Mouse (Mus musculus) bone marrow macrophage, adult 2 months (primary cell): ENCODE measurements around the gene Olfr1281. TPM values are rescaled to one million over a fixed set of nuclear protein-coding genes. Genes with fewer than 3 reads are reported as not detected.
"Not testable (repeated sequence)": the region's sequence is repeated elsewhere in the genome, so short reads cannot be mapped to it uniquely, and the experiment has no call there.

Experiments used
- H3K27ac ChIP-seq: 2 replicates; pipeline ENCODE4 v1.5.1; 2012; ENCODE audit warnings: low read depth, low read length; ENCODE audit not compliant: insufficient read depth
- H3K4me1 ChIP-seq: 2 replicates; pipeline ENCODE4 v1.6.1; 2012; ENCODE audit warnings: low read length; ENCODE audit not compliant: control insufficient read depth, insufficient read depth
- H3K4me3 ChIP-seq: 2 replicates; pipeline ENCODE4 v1.5.1; 2012; ENCODE audit warnings: mild to moderate bottlenecking, low read length, moderate library complexity; ENCODE audit not compliant: insufficient read depth
- CTCF ChIP-seq: IDR thresholded peaks from 2 replicates; pipeline ENCODE4 v1.5.1; 2012; ENCODE audit warnings: low read depth, mild to moderate bottlenecking, low read length, moderate library complexity
- POLR2A ChIP-seq: IDR thresholded peaks from 2 replicates; pipeline ENCODE4 v1.6.1; 2012; ENCODE audit warnings: mild to moderate bottlenecking, low read depth, low read length, borderline replicate concordance
- polyA plus RNA-seq: library from polyadenylated mRNA; stranded (reverse); fragments of >200 nt; gene quantifications from 2 replicates; pipeline ENCODE4 v1.2.4, GENCODE M21; 2012; ENCODE audit not compliant: missing spikeins, insufficient read depth, insufficient read length

The Olfr1281 gene
- 0.16 TPM in 1 of 2 replicates, not detected in the other for polyA plus RNA-seq

DNA sequence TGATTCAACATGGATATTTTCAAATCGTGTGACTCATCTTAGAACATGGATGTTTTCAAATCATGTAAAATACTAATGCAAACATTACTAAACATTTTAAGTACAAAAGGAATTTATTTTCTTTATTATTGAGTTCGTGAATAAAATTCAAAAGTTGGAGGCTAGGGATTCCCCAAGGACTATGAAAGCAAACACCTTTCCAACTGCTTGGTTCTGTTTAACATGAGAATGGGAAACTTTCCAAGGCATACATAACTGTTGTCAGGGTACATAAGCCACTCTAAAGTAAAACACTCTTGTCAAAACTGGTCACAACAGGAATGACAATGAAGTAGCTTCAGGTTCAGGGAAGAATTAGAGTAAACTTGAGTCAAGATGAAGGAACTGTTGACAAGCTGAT lies at the start of gene Olfr1281:
Gene Olfr1281, plus strand, starts transcription at position 301 of the 400 bp plus-strand sequence.
- H3K4me1 ChIP-seq: no peaks in the 10 kb centered on the region
- TF ChIP-seq CTCF (no peak), POLR2A (no peak)
- no peak within 1 kb of the TSS for H3K27ac ChIP-seq
- no peak within 1 kb of the TSS for H3K4me3 ChIP-seq

DNA sequence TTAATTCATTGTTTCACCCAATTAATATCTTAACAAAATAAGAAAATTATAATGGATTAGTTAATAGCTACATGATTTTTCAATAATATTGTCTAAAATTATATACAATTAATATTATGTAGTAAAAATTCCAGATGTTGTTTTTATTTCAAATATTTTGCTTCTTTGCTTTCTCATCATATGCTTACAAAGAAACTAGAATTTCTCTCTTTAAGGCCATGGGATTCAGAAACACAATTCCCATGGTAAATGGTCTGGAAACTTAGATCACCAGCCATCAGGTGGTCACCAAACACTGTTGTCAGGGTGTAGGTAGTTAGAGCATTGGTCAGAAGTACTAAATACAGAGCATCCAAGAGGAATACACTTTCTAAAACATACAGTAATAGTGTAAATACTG lies 36.5 kb upstream of the Olfr1281 start, which contains the start of gene Olfr1278:
Gene Olfr1278, plus strand, starts transcription at position 301 of the 400 bp plus-strand sequence.
- Histone ChIP-seq H3K4me1 (no peaks in the 10 kb centered on the region), H3K4me3 (no peak within 1 kb of the TSS), H3K27ac (no peak within 1 kb of the TSS)
- TF ChIP-seq CTCF (no peak), POLR2A (no peak)

DNA sequence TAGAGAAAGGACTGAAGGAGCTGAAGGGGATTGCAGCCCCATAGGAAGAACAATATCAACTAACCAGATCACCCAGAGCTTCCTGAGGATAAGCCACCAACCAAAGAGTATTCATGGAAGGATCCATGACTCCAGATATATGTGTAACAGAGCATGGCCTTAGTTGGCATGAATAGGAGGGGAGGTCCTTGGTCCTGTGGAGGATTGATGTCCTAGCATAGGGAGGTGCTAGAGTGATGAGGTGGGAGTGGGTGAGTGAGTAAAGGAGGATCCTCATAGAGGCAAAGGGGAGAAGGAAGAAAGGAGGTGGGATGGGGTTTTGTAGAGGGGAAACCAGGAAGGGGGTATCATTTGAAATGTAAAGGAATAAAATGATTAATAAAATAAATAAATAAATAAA lies 27.8 kb upstream of the Olfr1281 start:
- no peaks in the 10 kb centered on the region for H3K4me1 ChIP-seq
- TF ChIP-seq POLR2A (no peak), CTCF (no peak)
- no peak overlapping the region for H3K4me3 ChIP-seq
- H3K27ac ChIP-seq: no peak overlapping the region

DNA sequence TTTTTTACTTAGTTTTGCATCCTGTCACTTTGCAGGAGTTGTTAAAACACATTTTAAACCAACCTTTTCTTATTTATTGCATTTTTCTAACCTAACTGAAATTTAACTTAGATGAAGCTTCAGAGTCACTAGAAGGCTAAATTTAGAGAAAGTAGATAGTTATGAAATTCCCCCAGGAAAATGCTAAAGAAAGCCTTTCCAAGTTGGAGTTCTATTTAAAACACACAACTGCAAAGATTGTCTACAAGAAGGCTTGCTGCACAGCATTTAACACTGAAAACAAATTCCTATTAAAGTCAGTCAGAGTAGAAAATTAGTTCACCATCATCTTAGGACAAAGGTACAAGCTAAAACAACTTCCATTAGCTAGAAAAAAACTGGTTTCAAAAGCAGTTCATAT lies 25.9 kb upstream of the Olfr1281 start, which contains the start of gene Olfr1279:
Gene Olfr1279, plus strand, starts transcription at position 262 of the 400 bp plus-strand sequence.
- Histone ChIP-seq H3K4me3 (no peak within 1 kb of the TSS), H3K27ac (no peak within 1 kb of the TSS)
- no peak for TF ChIP-seq CTCF
- TF ChIP-seq POLR2A: no peak

DNA sequence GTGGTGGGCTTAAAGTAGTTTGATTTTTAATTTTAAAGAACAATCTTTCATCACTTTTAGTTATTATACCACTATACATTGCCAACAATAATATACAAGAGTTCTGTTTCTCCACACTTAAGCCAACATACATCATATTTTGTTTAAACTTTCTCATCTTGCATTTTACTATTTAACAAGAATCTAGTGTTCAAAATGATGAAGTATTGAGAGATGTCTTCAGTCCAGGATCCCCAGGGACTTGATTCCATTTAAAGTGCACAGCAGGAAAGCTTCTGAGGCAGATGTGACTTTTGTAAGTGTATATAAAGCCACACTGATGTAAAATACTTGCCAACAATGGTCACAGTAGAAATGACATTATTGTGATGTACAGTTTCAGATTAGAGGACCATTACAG lies 12.6 kb upstream of the Olfr1281 start, which contains the start of gene Olfr1280:
Gene Olfr1280, plus strand, starts transcription at position 301 of the 400 bp plus-strand sequence.
- TF ChIP-seq CTCF: no peak
- no peak for TF ChIP-seq POLR2A
- Histone ChIP-seq H3K27ac (no peak within 1 kb of the TSS), H3K4me3 (no peak within 1 kb of the TSS), H3K4me1 (no peaks in the 10 kb centered on the region)

More for the DNA sequence above, 25.9 kb upstream of the Olfr1281 start, which contains the start of gene Olfr1279:
- no peaks in the 10 kb centered on the region for H3K4me1 ChIP-seq

DNA sequence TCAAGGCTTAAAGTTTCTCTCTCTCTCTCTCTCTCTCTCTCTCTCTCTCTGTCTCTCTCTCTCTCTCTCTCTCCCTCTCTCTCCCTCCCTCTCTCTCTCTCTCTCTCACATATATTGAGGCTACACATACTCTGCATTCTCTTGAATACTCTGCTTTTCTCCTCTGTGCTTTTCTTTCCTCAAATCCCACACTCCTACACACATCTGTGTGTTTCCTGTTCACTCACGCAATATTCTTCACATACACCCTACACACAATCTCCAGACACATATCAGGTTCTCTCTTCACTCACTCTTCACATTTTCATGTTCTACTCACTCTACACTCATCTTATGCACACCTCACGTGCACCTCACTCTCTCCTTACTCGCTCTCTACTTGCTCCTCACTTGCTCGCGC lies 7.4 kb downstream of the Olfr1281 start:
- H3K4me3 ChIP-seq, H3K27ac ChIP-seq, H3K4me1 ChIP-seq: not testable (repeated sequence)

DNA sequence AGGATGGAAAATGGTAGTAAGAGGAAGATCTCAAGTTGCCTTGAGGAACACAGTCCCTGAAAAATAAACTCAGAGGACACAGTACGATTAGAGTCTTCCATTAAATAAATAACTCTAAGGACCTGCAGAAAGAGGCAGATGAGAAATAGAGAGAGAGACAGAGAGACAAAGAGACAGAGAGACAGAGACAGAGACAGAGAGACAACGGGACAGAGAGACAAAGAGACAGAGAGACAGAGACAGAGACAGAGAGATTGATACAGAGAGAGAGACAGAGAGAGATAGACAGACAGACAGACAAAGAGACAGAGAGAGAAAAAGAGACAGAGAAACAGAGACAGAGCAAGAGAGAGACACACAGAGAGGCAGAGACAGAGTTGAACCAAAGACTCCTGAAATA lies 9.7 kb downstream of the Olfr1281 start, which contains the start of gene Olfr1282:
Gene Olfr1282, minus strand, starts transcription at position 101 of the 400 bp plus-strand sequence.
- H3K4me3 ChIP-seq: no peak within 1 kb of the TSS
- H3K27ac ChIP-seq: no peak within 1 kb of the TSS
- no peaks in the 10 kb centered on the region for H3K4me1 ChIP-seq
- no peak for TF ChIP-seq POLR2A
- no peak for TF ChIP-seq CTCF

DNA sequence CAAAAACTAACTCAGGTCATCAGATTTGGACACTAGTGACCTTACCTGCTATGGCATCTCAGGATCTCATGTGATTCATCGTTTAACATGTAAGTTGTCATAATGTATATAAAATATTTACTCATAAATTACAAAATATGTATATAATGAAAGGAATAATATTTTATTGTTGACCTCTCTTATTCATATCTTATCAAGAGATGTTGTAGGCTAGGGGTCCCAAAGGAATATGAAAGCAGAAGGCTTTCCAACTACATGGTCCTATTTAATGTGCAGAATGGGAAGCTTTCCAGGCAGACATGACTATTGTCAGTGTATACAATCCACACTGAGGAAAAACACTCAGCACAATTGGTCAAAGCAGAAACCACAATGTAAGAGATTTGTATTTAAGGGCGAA lies 40.2 kb downstream of the Olfr1281 start, which contains the start of gene Olfr1283:
Gene Olfr1283, plus strand, starts transcription at position 301 of the 400 bp plus-strand sequence.
- TF ChIP-seq POLR2A (no peak), CTCF (no peak)

DNA sequence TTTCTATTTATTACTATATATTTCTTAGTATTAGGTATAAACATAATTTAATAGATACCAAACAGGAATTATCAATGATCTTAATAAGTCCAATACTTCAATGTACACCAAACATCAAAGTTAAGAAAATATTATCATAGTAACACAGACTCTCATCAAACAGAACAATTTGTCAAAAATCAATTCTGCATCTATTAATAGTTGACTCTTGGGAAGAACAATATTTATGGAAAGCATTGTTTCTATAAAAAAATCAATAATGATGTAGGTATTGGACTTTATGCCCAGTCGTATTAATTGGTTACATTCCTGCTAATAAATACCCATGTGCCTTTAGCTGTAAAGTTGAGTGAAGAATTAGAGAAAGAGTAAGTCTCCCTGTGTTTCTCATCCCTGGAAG lies 48.9 kb downstream of the Olfr1281 start, which contains the start of gene Olfr1284:
Gene Olfr1284, plus strand, starts transcription at position 301 of the 400 bp plus-strand sequence.
- H3K4me3 ChIP-seq: no peak within 1 kb of the TSS
- H3K27ac ChIP-seq: no peak within 1 kb of the TSS
- TF ChIP-seq POLR2A (no peak), CTCF (no peak)
- no peaks in the 10 kb centered on the region for H3K4me1 ChIP-seq

More for the DNA sequence above, 40.2 kb downstream of the Olfr1281 start, which contains the start of gene Olfr1283:
- Histone ChIP-seq H3K4me1 (no peaks in the 10 kb centered on the region), H3K4me3 (no peak within 1 kb of the TSS), H3K27ac (no peak within 1 kb of the TSS)

Other genes starting within 250 kb of the Olfr1281 start
- gene Gm13941, start 220.5 kb upstream of the Olfr1281 start, polyA plus RNA-seq: not detected in 2 replicates
- gene Gm15130, start 173.6 kb upstream of the Olfr1281 start, polyA plus RNA-seq: not detected in 2 replicates
- gene 4930430A15Rik, start 96.9 kb upstream of the Olfr1281 start, polyA plus RNA-seq: not detected in 2 replicates
- gene Olfr1275, start 91.2 kb upstream of the Olfr1281 start, polyA plus RNA-seq: not detected in 2 replicates
- gene Olfr1276, start 72.0 kb upstream of the Olfr1281 start, polyA plus RNA-seq: not detected in 2 replicates
- gene Olfr1277, start 52.4 kb upstream of the Olfr1281 start, polyA plus RNA-seq: 0.13 TPM in 1 of 2 replicates, not detected in the other
- gene Olfr1278, start 36.4 kb upstream of the Olfr1281 start, polyA plus RNA-seq: not detected in 2 replicates
- gene Olfr1279, start 25.9 kb upstream of the Olfr1281 start, polyA plus RNA-seq: not detected in 2 replicates
- gene Olfr1280, start 12.5 kb upstream of the Olfr1281 start, polyA plus RNA-seq: not detected in 2 replicates
- not detected in 2 replicates for gene Olfr1282, start 9.6 kb downstream of the Olfr1281 start, polyA plus RNA-seq
- not detected in 2 replicates for gene Olfr1283, start 40.3 kb downstream of the Olfr1281 start, polyA plus RNA-seq
- gene Olfr1284, start 49.0 kb downstream of the Olfr1281 start, polyA plus RNA-seq: not detected in 2 replicates
- gene Olfr1286, start 96.6 kb downstream of the Olfr1281 start, polyA plus RNA-seq: not detected in 2 replicates
- not detected in 2 replicates for gene Olfr1287, start 122.6 kb downstream of the Olfr1281 start, polyA plus RNA-seq
- gene Olfr1288, start 147.6 kb downstream of the Olfr1281 start, polyA plus RNA-seq: not detected in 2 replicates
- gene Olfr1289, start 154.3 kb downstream of the Olfr1281 start, polyA plus RNA-seq: not detected in 2 replicates
- gene Olfr1290, start 167.3 kb downstream of the Olfr1281 start, polyA plus RNA-seq: not detected in 2 replicates
- gene Olfr1291-ps1, start 170.7 kb downstream of the Olfr1281 start, polyA plus RNA-seq: not detected in 2 replicates
- gene Olfr1293-ps, start 198.7 kb downstream of the Olfr1281 start, polyA plus RNA-seq: not detected in 2 replicates
- gene Olfr1294, start 213.8 kb downstream of the Olfr1281 start, polyA plus RNA-seq: not detected in 2 replicates
- gene Olfr1295, start 243.2 kb downstream of the Olfr1281 start, polyA plus RNA-seq: not detected in 2 replicates